ENCODE assay signal across 26 mouse cellular contexts in genomic region chr1:160443506-160443905, GRCm38 (mm10).
"Had no signal": no experiment of that assay in that cellular context is flagged by ENCODE, and none has a peak within 500 bp of the region (broad histone marks: within the 10 kb centered on the region; RNA-seq: fewer than 3 reads in every experiment).

No protein-coding gene starts in this region.

- H3K4me3 ChIP-seq: heart, embryonic 13.5 days; heart, embryonic 15.5 days; hindbrain, embryonic 12.5 days; intestine, embryonic 15.5 days; layer of hippocampus, adult 2 months; limb, embryonic 13.5 days; limb, embryonic 15.5 days; liver, embryonic 15.5 days had no signal

- H3K27ac ChIP-seq: heart, embryonic 13.5 days; heart, embryonic 15.5 days; hindbrain, embryonic 12.5 days; hindbrain, embryonic 14.5 days; intestine, embryonic 15.5 days; layer of hippocampus, adult 2 months; limb, embryonic 13.5 days; limb, embryonic 15.5 days; liver, embryonic 15.5 days had no signal

- H3K27me3 ChIP-seq: heart, embryonic 13.5 days; heart, embryonic 15.5 days; hindbrain, embryonic 12.5 days; intestine, embryonic 15.5 days; limb, embryonic 13.5 days; limb, embryonic 15.5 days; liver, embryonic 15.5 days had no signal

- H3K4me2 ChIP-seq: heart, embryonic 11.5 days; heart, embryonic 13.5 days; heart, embryonic 15.5 days; hindbrain, embryonic 12.5 days; hindbrain, embryonic 14.5 days; intestine, embryonic 15.5 days; limb, embryonic 13.5 days; limb, embryonic 15.5 days; liver, embryonic 11.5 days; liver, embryonic 15.5 days had no signal

- H3K9me3 ChIP-seq: heart, embryonic 13.5 days; heart, embryonic 15.5 days; hindbrain, embryonic 12.5 days; intestine, embryonic 15.5 days; limb, embryonic 13.5 days; limb, embryonic 15.5 days; liver, embryonic 15.5 days had no signal

- DNase-seq: gastrocnemius, postnatal 14 days; gastrocnemius, postnatal 36 days; heart, adult 18-20 months; heart, postnatal 14 days; heart, postnatal 36 days; kidney, adult 18-20 months; kidney, adult 8-10 months; kidney, postnatal 10 days; kidney, postnatal 25 days; kidney, postnatal 4 days; layer of hippocampus, postnatal 36 days; left cerebral cortex, postnatal 4 days had no signal

- H3K4me1 ChIP-seq: hindbrain, embryonic 12.5 days; intestine, embryonic 15.5 days; limb, embryonic 13.5 days; limb, embryonic 15.5 days; liver, embryonic 15.5 days had no signal

- H3K36me3 ChIP-seq: heart, embryonic 13.5 days; heart, embryonic 15.5 days; hindbrain, embryonic 12.5 days; intestine, embryonic 15.5 days; limb, embryonic 13.5 days; limb, embryonic 15.5 days had no signal

- H3K9ac ChIP-seq: heart, embryonic 13.5 days; heart, embryonic 15.5 days; hindbrain, embryonic 12.5 days; hindbrain, embryonic 14.5 days; intestine, embryonic 15.5 days; limb, embryonic 13.5 days; limb, embryonic 15.5 days; liver, embryonic 15.5 days had no signal

- ATAC-seq: hindbrain, embryonic 16.5 days; inflammation-experienced regulatory T-cells, adult 6 months; intestine, embryonic 15.5 days; intestine, postnatal 0 days had no signal
